Mouse (Mus musculus): ENCODE data around the gene Cfap46. TPM values are rescaled to one million over a fixed set of nuclear protein-coding genes. Genes with fewer than 3 reads are reported as not detected.

Gene Cfap46
- polyA plus RNA-seq, 1 experiment = 0.25 TPM

DNA sequence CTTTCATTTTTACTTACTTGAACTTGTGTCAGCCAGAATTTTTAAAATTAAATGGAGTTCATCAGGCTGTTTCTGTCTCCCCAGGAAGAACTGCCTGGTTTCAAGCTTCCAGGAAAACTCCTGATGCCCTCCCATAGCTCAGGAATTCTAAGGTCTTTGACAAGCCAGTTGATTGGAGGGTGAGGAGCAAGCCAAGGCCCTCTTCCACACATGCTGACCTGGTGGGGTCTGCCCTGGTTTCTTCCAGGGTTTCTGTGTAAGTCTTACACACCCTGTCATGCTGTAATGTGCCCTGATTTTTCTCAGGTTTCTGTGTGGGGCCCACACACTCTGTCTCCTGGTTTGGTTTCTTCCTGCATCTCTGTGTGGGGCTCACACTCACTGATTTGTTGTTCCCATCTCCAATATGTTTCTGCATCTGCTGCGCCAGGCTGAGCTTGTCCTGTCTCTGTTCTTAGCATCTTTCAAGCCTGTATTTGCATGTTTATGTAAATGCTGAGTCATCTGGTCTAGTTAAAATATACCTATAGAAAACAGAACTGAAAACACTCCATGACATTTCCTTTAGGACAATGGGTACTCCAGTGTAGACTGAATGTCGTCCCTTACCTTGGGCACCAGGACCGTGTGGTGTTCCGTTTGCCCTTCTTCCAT is 9.2 kb upstream of the Cfap46 start:
- no peak overlapping the region for H3K27ac ChIP-seq (ENCODE audit: insufficient read depth, low read depth, low read length)
- H3K27me3 ChIP-seq (replicated peaks; ENCODE audit: control insufficient read depth, insufficient read depth, low read length) = no peaks in the 10 kb centered on the region
- 96% methylated on average over 4 of the region's 4 CpGs for WGBS
- H3K4me3 ChIP-seq (ENCODE audit: insufficient read depth, low read depth, low read length) = no peak overlapping the region
- no peaks in the 10 kb centered on the region for H3K36me3 ChIP-seq (ENCODE audit: control insufficient read depth, insufficient read depth, low read length)
- H3K4me1 ChIP-seq (ENCODE audit: control insufficient read depth, insufficient read depth, low read length) = no peaks in the 10 kb centered on the region
- no peak for TF ChIP-seq POLR2A (IDR thresholded peaks at IDR 0.05; ENCODE audit: low read depth, low read length)
- TF ChIP-seq CTCF (conservative IDR thresholded peaks at IDR 0.05; ENCODE audit: insufficient read depth, insufficient read length, low read depth, low read length) = no peak
- no peak for DNase-seq

- no peak for DNase-seq
- TF ChIP-seq CTCF (conservative IDR thresholded peaks at IDR 0.05; ENCODE audit: insufficient read depth, insufficient read length, low read depth, low read length) (no peak), POLR2A (IDR thresholded peaks at IDR 0.05; ENCODE audit: low read depth, low read length) (no peak)
- Histone ChIP-seq H3K4me1 (ENCODE audit: control insufficient read depth, insufficient read depth, low read length) (no peaks in the 10 kb centered on the region), H3K27me3 (replicated peaks; ENCODE audit: control insufficient read depth, insufficient read depth, low read length) (no peaks in the 10 kb centered on the region), H3K36me3 (ENCODE audit: control insufficient read depth, insufficient read depth, low read length) (no peaks in the 10 kb centered on the region), H3K4me3 (ENCODE audit: insufficient read depth, low read depth, low read length) (no peak overlapping the region), H3K27ac (ENCODE audit: insufficient read depth, low read depth, low read length) (no peak overlapping the region)
- WGBS = 85% methylated on average over 11 of the region's 11 CpGs
Measured at GRCm38 (mm10) chr7:139692211-139692610, 8.6 kb upstream of the Cfap46 start.

GRCm38 (mm10) chr7:139685336-139685735 is 1.7 kb upstream of the Cfap46 start:
- TF ChIP-seq CTCF (conservative IDR thresholded peaks at IDR 0.05; ENCODE audit: insufficient read depth, insufficient read length, low read depth, low read length) (no peak), POLR2A (IDR thresholded peaks at IDR 0.05; ENCODE audit: low read depth, low read length) (no peak)
- Histone ChIP-seq H3K4me1 (ENCODE audit: control insufficient read depth, insufficient read depth, low read length) (no peaks in the 10 kb centered on the region), H3K27ac (ENCODE audit: insufficient read depth, low read depth, low read length) (no peak overlapping the region), H3K4me3 (ENCODE audit: insufficient read depth, low read depth, low read length) (no peak overlapping the region), H3K36me3 (ENCODE audit: control insufficient read depth, insufficient read depth, low read length) (no peaks in the 10 kb centered on the region), H3K27me3 (replicated peaks; ENCODE audit: control insufficient read depth, insufficient read depth, low read length) (no peaks in the 10 kb centered on the region)
- no peak for DNase-seq

- no peaks in the 10 kb centered on the region for H3K27me3 ChIP-seq (replicated peaks; ENCODE audit: control insufficient read depth, insufficient read depth, low read length)
- TF ChIP-seq POLR2A (IDR thresholded peaks at IDR 0.05; ENCODE audit: low read depth, low read length) (no peak), CTCF (conservative IDR thresholded peaks at IDR 0.05; ENCODE audit: insufficient read depth, insufficient read length, low read depth, low read length) (peak; percentile 92)
- peak overlapping the region; percentile 58 for H3K4me3 ChIP-seq (ENCODE audit: insufficient read depth, low read depth, low read length)
- H3K36me3 ChIP-seq (ENCODE audit: control insufficient read depth, insufficient read depth, low read length) = no peaks in the 10 kb centered on the region
- no peaks in the 10 kb centered on the region for H3K4me1 ChIP-seq (ENCODE audit: control insufficient read depth, insufficient read depth, low read length)
- WGBS = under 1% methylated on average over 14 of the region's 14 CpGs
- H3K27ac ChIP-seq (ENCODE audit: insufficient read depth, low read depth, low read length) = 0 out of 2 replicates have a peak overlapping the region, but pooled peaks have one; percentile 46
- peak; percentile 95 for DNase-seq
Measured at GRCm38 (mm10) chr7:139684553-139684929, 924 bp upstream of the Cfap46 start.

- Histone ChIP-seq H3K27ac (ENCODE audit: insufficient read depth, low read depth, low read length) (no peak overlapping the region), H3K4me3 (ENCODE audit: insufficient read depth, low read depth, low read length) (no peak overlapping the region), H3K4me1 (ENCODE audit: control insufficient read depth, insufficient read depth, low read length) (no peaks in the 10 kb centered on the region), H3K36me3 (ENCODE audit: control insufficient read depth, insufficient read depth, low read length) (no peaks in the 10 kb centered on the region), H3K27me3 (replicated peaks; ENCODE audit: control insufficient read depth, insufficient read depth, low read length) (no peaks in the 10 kb centered on the region)
- WGBS = 68% methylated on average over 11 of the region's 11 CpGs
- TF ChIP-seq POLR2A (IDR thresholded peaks at IDR 0.05; ENCODE audit: low read depth, low read length) (no peak), CTCF (conservative IDR thresholded peaks at IDR 0.05; ENCODE audit: insufficient read depth, insufficient read length, low read depth, low read length) (no peak)
- DNase-seq = no peak
Measured at GRCm38 (mm10) chr7:139681921-139682598, 1.6 kb downstream of the Cfap46 start.

GRCm38 (mm10) chr7:139676433-139676832 is 7.2 kb downstream of the Cfap46 start:
- no peaks in the 10 kb centered on the region for H3K27me3 ChIP-seq (replicated peaks; ENCODE audit: control insufficient read depth, insufficient read depth, low read length)
- no peak for TF ChIP-seq POLR2A (IDR thresholded peaks at IDR 0.05; ENCODE audit: low read depth, low read length)
- TF ChIP-seq CTCF (conservative IDR thresholded peaks at IDR 0.05; ENCODE audit: insufficient read depth, insufficient read length, low read depth, low read length) = no peak
- no peak overlapping the region for H3K4me3 ChIP-seq (ENCODE audit: insufficient read depth, low read depth, low read length)
- DNase-seq = no peak
- H3K36me3 ChIP-seq (ENCODE audit: control insufficient read depth, insufficient read depth, low read length) = no peaks in the 10 kb centered on the region
- no peaks in the 10 kb centered on the region for H3K4me1 ChIP-seq (ENCODE audit: control insufficient read depth, insufficient read depth, low read length)
- no peak overlapping the region for H3K27ac ChIP-seq (ENCODE audit: insufficient read depth, low read depth, low read length)
- WGBS = 80% methylated on average over 3 of the region's 3 CpGs

DNA sequence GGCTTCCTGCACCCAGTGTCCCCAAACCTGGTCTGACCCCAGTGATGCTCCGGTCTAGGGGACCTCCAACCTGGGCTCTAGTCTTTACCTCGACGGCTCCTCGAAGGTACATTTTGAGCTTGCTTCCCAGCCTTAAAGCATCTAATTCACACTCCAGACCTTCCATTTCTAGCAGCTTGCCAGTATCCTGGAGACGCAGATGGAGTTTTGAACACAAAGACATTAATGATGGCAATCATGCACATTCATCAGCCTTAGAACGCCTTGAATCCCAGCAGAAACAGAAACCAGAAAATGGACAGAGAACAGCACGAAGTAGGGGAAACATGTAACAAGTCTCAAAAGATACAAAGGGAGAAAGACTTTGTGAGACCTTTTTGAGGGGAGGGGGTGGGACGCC is 16.7 kb downstream of the Cfap46 start:
- no peak for TF ChIP-seq POLR2A (IDR thresholded peaks at IDR 0.05; ENCODE audit: low read depth, low read length)
- TF ChIP-seq CTCF (conservative IDR thresholded peaks at IDR 0.05; ENCODE audit: insufficient read depth, insufficient read length, low read depth, low read length) = no peak
- Histone ChIP-seq H3K4me3 (ENCODE audit: insufficient read depth, low read depth, low read length) (no peak overlapping the region), H3K27ac (ENCODE audit: insufficient read depth, low read depth, low read length) (no peak overlapping the region), H3K36me3 (ENCODE audit: control insufficient read depth, insufficient read depth, low read length) (no peaks in the 10 kb centered on the region), H3K27me3 (replicated peaks; ENCODE audit: control insufficient read depth, insufficient read depth, low read length) (no peaks in the 10 kb centered on the region), H3K4me1 (ENCODE audit: control insufficient read depth, insufficient read depth, low read length) (no peaks in the 10 kb centered on the region)
- 82% methylated on average over 8 of the region's 8 CpGs for WGBS
- no peak for DNase-seq
